Mouse (Mus musculus): Measurements from ENCODE around the gene Arhgap28.

Arhgap28 gene

DNA sequence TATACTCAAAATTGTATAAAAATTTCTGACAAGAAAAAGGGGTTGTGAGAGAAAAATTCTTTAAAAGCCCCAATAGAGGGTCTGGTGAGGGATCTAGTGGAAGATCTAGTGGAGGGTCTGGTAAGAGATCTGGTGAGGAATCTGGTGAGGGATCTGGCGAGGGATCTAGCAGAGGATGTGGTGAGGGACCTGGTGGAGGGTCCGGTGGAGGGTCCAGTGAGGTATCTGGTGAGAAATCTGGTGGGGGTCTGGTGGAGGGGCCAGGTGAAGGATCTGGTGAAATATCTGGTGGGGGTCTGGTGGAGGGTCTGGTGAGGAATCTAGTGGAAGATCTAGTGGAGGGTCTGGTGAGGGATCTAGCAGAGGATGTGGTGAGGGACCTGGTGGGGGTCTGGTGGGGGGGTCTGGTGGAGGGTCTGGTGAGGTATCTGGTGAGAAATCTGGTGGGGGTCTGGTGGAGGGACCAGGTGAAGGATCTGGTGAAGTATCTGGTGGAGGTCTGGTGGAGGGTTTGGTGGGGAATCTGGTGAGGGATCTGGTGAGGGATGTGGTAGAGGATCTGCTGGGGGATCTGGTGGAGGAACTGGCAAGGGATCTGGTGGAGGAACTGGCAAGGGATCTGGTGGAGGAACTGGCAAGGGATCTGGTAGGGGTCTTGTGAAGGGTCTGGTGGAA, 10.4 kb downstream of the Arhgap28 start:
- no peak for DNase-seq (ENCODE audit: low read depth in 2 of 2, low spot score in 2 of 2)

DNA sequence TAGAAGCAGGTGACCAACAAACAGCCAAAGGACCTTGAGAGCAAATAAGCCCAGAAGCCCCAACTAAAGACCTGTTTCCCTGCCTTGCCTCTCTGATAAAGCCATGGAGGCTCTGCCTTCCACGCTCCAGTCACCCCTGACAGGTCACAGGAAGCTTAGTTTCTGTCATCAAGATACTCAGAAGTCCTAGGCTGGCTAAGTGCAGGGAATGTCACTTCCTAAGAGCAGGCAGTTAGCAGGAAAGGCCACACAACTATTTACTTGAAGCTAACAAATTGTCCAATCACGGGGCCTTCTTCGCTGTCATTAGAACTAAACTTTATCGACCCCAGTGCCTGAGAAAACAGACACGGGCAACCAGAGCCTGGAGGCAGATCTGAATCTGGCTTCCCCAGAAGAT, 14.2 kb downstream of the Arhgap28 start:
- no peak for DNase-seq (ENCODE audit: low read depth in 2 of 2, low spot score in 2 of 2)

DNA sequence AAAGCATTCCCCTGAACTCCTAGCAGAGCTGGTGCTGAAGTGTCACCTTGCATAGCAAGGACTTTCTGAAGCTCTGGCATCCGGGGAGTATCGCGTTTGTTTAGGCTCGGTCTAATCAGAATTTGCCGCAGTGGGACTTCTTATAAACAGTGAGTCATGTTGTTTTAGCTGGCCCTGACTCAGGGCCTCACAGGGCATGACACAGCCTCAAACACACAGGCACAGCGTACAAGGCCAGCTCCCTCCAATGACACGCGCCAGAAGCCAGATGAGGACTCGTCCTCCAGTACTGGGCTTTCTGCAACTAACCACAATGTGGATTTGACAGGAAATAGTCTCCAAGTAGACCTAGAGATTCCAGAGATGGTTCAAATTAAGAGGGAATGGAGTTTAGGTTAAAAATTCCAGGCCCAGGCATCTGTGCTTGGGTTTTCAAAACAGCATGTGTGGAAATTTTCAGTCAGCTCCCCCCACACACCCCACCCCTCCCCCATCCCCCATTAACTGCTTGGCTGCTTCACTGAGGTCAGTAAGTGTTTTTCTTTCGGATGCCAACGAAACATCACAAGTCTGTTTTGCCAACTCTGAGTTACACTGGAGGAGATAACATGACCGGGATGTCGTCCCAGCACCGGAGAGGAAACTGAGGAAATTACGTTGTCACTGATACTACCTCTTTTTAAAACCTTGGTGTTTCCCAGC, 14.8 kb downstream of the Arhgap28 start:
- no peak for DNase-seq (ENCODE audit: low read depth in 2 of 2, low spot score in 2 of 2)

DNA sequence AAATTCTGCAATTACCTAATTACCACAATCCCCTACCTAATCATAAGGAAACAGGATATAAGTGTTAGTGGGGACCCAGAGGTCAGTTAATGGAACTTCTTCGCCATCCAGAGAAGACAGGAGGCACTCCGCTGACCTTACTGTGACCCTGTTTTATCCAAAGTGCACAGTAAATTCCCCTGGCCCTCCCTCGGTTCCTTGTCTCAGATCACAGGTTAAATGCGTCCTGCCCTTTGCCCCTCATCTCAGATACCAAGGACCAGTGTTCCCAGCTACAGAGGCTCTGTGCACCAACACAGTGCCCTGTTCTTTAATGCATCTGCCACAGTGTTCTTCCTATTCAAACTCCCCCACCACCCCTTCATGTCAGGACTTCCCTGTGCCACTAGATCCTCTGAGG, 18.4 kb downstream of the Arhgap28 start:
- DNase-seq (ENCODE audit: low read depth in 2 of 2, low spot score in 2 of 2), result no peak

DNA sequence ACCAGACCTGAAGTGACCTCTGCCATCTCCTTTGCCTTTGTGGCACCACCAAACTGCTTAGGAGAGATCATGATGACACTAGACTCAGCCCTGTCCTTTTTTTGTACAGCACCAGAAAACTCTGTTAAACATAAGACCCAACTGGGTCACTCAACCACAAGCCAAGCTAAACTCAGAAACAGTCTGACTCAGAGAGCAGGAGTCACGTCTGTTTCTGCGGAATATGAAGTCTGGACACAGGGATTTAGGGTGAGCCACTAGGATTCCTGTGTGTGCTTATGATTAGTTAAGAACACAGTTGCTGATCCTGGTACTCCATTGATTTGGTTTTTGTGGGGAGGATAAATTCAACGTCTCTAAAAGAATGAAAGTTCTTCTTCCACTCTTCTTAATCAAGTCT, 23.3 kb downstream of the Arhgap28 start:
- DNase-seq (ENCODE audit: low read depth in 2 of 2, low spot score in 2 of 2), result no peak

DNA sequence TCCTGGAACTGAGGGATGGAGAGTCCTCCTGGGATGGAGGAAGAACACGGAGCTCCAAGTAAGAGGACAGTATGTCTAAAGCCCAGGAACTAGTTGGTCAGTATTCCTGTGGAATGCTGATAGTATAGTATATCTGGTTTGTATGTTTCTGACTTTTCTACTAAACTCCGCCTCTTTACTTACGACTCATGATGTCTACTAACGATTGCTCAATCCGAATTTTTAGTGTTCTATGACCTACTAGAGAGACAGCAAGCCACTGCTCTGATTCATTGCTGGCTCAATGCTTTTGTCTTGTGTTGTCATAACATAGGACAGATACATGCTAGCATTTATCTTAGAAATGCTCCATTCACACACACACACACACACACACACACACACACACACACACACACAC, 24.7 kb downstream of the Arhgap28 start:
- DNase-seq (ENCODE audit: low read depth in 2 of 2, low spot score in 2 of 2), result no peak

DNA sequence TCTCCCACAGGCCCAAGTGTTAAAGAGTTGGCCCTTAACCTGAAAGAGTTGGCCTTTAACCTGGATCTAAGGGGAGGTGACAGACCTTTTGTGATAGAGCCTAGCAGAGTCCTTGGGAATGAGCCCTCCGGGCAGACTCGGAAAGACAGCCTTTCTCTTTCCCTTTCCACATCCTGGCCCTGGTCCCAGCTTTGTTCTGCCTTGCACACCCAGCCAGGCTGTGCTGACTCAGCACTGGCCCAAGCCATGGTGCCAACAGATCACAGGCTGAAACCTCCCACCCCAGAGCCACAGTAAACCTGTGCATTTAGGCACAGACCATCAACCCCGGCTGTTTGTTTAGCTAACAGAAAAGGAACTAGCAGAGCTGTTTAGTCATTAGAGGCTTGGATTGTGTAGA, 25.1 kb downstream of the Arhgap28 start:
- DNase-seq (ENCODE audit: low read depth in 2 of 2, low spot score in 2 of 2), result no peak

DNA sequence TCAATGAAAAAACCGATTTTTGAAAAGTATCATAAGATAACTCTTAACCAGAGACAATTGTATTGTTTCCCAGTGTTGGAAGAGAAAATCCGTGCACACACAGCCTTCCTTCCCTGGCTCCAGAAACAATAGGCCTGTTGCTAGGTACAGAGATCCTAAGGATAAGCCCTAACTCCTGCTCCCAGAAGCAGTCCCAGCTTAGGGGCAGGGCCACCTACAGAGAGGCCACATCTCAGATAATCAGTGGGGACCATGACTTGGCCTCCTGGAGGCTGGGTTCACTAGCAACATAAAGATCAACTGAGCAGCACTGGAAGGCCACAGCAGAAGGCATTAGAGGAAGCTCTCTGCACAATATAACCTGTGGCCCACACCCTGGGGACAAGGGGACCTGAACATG, 27.5 kb downstream of the Arhgap28 start:
- no peak for DNase-seq (ENCODE audit: low read depth in 2 of 2, low spot score in 2 of 2)

DNA sequence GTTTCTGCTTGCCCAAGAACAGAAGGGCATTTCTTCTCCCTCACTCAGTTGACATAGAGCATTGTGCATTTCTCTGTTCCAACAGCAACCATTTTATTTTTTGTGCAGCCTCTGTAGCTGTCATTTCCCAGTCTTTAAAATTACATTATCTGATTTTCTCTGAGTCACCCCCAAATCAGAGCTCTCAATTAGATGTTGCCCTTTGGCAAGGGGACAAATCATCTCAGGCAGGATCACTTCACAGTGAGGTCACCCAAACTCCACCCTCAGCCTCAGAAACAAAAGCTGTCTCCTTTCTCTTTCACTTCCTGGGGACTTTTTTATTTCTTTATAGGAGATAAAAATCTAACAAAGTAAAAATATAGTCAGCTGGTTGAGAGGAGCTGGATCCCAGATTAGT, 27.9 kb downstream of the Arhgap28 start:
- DNase-seq (ENCODE audit: low read depth in 2 of 2, low spot score in 2 of 2), result no peak

DNA sequence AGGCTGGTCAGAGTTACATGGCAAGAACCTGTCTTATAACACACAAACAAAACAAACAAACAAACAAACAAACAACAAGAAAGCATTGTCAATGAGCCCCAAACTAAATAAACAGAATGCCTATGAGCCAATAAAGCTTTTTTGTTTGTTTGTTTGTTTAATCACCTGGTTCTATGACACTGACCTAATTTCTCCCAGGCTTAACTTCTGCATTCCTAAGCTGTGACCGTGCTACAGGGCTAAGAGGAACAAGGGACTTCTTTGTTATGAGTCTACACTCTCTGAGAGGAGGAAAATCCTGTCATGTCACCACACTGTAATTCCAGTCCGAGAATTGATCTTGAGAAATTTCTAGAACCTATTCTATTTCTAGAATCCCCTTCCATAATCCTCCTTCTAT, 29.2 kb downstream of the Arhgap28 start:
- no peak for DNase-seq (ENCODE audit: low read depth in 2 of 2, low spot score in 2 of 2)

DNA sequence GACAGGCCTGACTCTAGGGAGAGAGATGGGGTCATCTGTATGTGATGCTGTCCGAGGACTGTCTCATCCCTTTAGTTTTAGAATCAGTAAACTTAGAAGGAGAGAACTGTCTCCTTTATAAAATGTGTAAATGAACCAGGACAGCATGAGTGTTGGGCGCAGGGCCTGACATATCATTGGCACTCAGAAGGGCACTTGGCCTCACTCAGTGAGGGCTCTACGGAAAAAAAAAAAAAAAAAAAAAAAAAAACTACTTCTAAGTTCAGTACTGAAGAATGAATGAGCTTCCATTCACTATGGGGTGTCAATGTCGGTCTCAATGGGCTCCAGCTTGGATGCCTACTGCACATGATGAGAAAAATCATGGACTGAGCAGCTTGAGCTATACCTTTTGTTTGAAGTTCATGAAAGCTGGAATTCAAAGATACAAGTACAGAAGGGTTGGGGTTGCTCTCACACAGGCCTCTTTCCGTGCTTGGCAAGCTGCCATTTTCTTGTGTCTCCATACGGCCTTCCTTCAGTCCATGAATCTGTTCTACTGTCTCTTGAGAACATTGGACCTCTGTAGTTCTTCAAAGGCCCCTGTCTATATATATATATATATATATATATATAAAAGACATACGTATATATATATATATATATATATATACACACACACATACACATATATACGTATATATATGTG, 36.9 kb downstream of the Arhgap28 start:
- no peak for DNase-seq (ENCODE audit: low read depth in 2 of 2, low spot score in 2 of 2)

DNA sequence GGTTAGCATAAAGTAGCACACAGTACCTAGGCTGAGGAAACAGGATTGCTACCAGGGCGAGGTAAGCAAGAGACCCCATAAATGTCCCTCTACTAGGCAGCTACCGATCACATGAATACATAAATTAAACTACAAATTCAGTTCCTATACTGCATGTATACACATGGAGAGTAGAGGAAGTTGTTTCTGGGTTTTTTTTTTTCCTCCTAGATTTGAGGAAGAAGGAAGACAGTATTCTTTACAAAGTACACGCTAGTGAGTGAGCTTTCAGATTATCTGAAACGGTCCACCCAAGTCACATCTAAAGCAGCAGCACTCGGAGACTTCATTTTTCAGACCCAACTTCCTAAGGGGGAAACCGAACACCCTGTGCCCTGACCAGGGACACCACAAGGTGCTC, 41.1 kb downstream of the Arhgap28 start:
- DNase-seq (ENCODE audit: low read depth in 2 of 2, low spot score in 2 of 2), result no peak

DNA sequence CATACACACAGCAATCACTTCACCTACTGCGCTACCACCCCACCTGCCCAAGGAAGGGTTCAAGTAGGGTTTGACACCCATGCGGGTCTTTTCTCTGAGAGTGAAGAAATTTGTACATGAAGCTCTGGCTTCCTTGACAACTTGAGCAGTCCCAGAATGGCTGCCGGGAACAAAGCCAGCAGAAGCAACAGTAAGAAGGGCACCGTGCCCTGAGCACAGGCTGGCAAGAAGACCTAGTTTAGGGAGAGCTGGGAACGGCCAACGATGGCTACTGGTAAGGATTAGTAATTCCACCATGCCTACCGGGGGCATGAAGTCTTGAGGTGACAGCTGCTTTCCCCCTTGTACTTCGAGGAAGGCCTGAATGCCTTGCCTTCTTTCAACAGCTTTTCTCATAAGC, 41.9 kb downstream of the Arhgap28 start:
- no peak for DNase-seq (ENCODE audit: low read depth in 2 of 2, low spot score in 2 of 2)

DNA sequence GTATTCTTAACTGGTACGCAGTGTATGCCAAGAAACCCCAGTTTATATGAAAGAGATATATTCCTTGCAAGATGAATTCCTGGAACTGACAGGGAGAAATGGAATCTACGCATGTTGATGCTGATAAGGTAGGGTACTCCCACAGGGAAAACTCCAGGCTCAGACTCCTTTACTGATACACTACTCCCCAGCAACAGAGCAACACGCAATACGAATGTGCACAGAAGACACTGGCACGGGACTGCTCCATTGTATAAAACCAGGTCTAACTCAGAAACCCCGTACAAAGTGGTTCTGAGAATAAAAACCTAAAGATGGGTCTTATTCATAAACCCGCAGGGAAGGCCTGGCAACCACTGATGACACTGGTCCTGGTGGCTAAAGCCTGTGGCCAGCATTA, 45.0 kb downstream of the Arhgap28 start:
- no peak for DNase-seq (ENCODE audit: low read depth in 2 of 2, low spot score in 2 of 2)

DNA sequence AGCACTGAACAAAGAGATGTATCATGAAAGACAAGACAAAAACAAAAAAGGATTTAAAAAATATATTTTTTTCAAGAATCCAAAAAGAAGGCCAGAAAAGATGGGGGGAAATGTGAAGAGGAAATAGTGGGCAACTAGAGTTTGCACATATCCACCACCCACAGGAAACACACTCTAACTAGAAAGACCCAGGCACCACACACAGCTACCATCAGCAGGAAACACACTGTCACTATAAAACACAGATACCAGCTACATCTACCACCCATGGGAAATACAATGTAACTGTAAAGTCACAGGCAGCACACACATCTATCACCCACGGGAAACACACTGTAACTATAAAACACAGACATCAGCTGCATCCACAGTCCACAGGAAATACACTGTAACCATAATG, 46.3 kb downstream of the Arhgap28 start:
- no peak for DNase-seq (ENCODE audit: low read depth in 2 of 2, low spot score in 2 of 2)

DNA sequence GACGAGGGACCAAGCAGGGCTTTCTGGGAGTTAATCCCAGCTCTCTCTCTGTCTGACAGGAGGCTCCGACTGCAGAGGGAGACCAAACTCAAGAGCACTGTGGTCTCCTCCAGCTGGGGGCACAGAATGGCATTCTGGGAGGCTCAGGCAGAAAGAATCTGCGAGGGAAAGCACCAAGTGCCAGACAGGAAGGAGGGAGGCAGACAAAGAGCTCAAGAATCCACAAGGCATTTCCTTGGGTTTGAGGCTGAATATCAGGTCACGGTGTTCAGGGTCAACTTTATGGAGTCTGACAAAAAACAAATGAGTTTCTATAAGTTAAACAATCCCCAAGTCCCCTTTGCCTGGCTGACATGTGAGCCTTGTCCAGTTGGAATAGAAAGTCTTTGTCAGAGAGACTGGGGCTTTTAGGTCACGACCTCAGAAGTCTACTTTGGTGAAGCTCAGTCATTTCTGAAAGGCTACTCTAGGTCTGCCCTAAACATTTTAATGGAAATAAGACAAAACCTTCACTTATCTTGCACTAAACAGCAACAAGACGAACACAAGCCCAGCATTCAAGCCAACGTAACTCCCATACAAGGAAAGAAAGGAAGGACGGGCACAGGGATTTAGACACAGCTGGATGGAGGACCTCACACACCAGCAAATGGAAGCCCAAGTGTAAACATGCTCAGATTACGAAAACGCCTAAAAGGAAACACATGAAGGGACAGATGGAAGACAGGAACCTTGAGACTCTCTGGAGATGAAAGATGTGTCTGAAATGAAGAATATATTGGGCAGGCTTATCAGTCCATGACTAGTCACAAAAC, 47.8 kb downstream of the Arhgap28 start:
- no peak for DNase-seq (ENCODE audit: low read depth in 2 of 2, low spot score in 2 of 2)

DNA sequence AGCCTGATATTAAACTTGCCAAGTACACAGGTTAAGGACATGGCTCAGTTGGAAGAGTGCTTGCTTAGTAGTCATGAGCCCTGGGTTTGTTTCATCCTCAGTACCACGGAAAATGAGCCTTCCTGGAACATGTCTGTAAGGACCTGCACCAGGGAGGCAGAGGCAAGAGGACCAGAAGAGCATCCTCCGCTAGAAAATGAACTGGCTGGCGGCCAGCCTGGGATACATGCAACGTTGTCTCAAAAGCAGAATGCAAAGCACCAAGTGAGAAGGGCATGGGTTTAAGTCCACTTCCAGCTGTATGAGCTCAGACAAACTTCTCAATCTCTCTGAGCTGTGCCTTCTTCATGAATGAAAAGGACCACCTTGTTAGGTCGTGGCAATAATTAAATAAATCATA, 49.0 kb downstream of the Arhgap28 start:
- no peak for DNase-seq (ENCODE audit: low read depth in 2 of 2, low spot score in 2 of 2)

DNA sequence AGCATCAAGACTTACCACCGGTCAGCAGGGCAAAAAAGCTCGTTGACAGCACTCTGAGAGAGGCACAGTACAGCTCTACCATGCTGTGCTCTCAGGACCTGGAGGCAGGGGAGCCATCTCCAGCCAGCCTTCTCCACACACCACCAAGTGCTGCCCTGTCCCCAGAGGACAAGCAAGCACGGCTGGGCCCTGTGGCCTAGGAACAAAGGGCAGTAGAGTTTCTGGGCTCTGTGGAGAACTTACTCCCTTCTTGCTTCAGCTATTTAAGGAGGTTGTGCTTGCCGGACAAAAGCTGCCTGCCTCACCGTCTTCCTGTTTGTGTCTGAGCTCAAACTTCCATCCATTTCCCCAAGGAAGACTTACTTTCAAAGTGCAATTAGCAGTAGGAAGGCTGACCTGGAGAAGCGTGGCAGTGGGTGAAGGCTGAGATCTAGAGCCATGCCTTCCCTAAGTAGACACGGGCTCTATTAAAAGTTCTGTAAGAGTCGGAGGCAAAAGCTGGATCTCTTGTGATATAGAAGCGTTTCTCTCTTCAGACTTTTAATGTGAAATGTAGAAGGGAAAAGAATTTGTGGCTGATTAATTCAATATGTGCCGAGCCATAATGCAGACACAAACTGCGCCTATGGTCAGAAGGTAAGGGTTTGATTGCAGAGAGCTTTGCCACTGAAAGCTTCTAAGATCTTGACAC, 53.3 kb downstream of the Arhgap28 start:
- no peak for DNase-seq (ENCODE audit: low read depth in 2 of 2, low spot score in 2 of 2)

DNA sequence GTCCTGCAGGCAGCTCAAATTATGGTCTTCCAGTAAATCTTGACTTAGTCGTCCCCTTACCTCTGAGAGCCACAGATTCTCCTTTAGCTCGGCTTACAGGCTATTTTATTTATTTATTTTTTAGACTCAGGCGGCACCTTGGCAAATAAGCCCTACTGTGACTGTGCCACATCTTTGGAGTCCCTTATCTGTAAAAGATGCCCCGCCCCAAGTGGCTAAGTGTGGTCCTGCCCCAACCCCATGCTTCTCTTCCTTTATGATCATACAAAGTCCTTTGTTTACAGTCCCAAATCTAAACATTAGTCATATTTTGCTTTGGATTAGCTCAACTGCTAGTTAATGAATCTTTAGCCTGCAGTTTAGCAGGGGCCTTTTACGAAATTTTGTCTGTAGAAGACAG, 55.3 kb downstream of the Arhgap28 start:
- DNase-seq (ENCODE audit: low read depth in 2 of 2, low spot score in 2 of 2), result no peak

DNA sequence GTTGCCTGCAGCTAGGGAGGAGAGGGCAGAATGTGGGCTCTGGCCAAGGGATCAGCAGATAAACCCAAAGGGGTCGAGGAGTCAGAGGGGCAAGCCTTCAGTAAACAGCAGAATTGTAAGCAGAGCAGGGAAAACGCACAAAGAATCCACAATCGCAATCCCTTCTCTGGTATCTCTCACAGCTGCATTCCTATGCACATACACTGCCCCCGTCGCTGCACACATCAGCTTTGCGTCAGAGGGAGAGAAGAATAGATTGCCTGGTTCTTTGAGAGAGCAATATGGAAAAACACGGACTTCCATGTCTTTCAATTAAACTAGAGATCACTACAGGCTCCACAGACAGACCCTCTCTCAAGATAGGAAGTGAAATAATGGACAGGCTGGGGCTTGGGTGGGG, 58.5 kb downstream of the Arhgap28 start:
- DNase-seq (ENCODE audit: low read depth in 2 of 2, low spot score in 2 of 2), result no peak

DNA sequence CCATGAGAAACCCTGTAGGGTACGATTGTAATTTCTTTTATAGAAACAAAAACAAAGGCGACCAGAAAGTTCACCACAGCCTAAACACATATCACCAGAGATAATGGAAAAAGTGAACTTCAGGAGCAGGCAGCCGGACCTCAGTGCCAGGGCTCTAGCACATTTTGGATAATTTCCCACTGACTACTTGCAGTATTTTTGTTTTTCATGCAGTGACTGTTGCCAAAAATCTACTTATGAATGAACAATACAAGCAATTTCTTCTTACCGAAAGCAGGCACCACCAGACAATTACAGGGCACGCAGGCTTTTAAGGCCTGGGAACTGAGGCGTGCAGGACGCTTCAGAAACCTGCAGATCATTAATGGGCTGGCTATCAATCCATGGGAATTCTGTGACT, 59.7 kb downstream of the Arhgap28 start:
- no peak for DNase-seq (ENCODE audit: low read depth in 2 of 2, low spot score in 2 of 2)
